17 mouse cellular contexts compared by ENCODE assay signal in genomic region chr12:86690700-86691485, GRCm38 (mm10). TPM values are rescaled to one million over a fixed set of nuclear protein-coding genes. Genes with fewer than 3 reads are reported as not detected.
DNase-seq lines count a peak whose midpoint lies in the region; ATAC-seq lines count a peak whose summit lies in the region.
"Had no signal": no experiment of that assay in that cellular context is flagged by ENCODE, and none has a peak within 500 bp of the region (broad histone marks: within the 10 kb centered on the region; RNA-seq: fewer than 3 reads in every experiment).

No protein-coding gene starts in this region.

- no peaks in the 10 kb centered on the region for H3K9me3 ChIP-seq in hindbrain, embryonic 10.5 days
- no peaks in the 10 kb centered on the region for H3K9me3 ChIP-seq in hindbrain, embryonic 14.5 days (ENCODE audit: control insufficient read depth, low read length)
- H3K9me3 ChIP-seq in lung, embryonic 16.5 days (ENCODE audit: control insufficient read depth, low read length) = no peaks in the 10 kb centered on the region
- H3K9me3 ChIP-seq in heart, embryonic 13.5 days = no peaks in the 10 kb centered on the region
- H3K9me3 ChIP-seq in liver, embryonic 13.5 days (replicated peaks) = no peaks in the 10 kb centered on the region
- H3K9me3 ChIP-seq: embryonic facial prominence, embryonic 15.5 days; intestine, embryonic 15.5 days; liver, embryonic 15.5 days; neural tube, embryonic 12.5 days had no signal

- peaks cover 34% of the 10 kb centered on the region for H3K4me1 ChIP-seq in hindbrain, embryonic 10.5 days (replicated peaks)
- no peaks in the 10 kb centered on the region for H3K4me1 ChIP-seq in hindbrain, embryonic 14.5 days (replicated peaks; ENCODE audit: control insufficient read depth, insufficient read depth, low read length)
- H3K4me1 ChIP-seq in lung, embryonic 16.5 days (replicated peaks; ENCODE audit: control insufficient read depth, insufficient read depth, low read length) = peaks cover 7% of the 10 kb centered on the region; the same call in 1 of the 2 replicates
- peaks cover 70% of the 10 kb centered on the region for H3K4me1 ChIP-seq in heart, embryonic 13.5 days
- peaks cover 35% of the 10 kb centered on the region for H3K4me1 ChIP-seq in liver, embryonic 13.5 days (replicated peaks)
- H3K4me1 ChIP-seq: neural tube, embryonic 12.5 days had no signal

- 91% methylated on average over 12 of the region's 12 CpGs for WGBS in hindbrain, embryonic 10.5 days
- WGBS in hindbrain, embryonic 14.5 days = 82% methylated on average over 12 of the region's 12 CpGs
- 69% methylated on average over 12 of the region's 12 CpGs for WGBS in lung, embryonic 16.5 days
- WGBS in heart, embryonic 13.5 days = 68% methylated on average over 12 of the region's 12 CpGs
- 29% methylated on average over 12 of the region's 12 CpGs for WGBS in liver, embryonic 13.5 days (ENCODE audit: insufficient replicate concordance)

- no peak overlapping the region for H3K4me2 ChIP-seq in hindbrain, embryonic 14.5 days (replicated peaks)
- no peak overlapping the region for H3K4me2 ChIP-seq in lung, embryonic 16.5 days (ENCODE audit: low read depth, low read length)
- H3K4me2 ChIP-seq in heart, embryonic 13.5 days = no peak overlapping the region
- H3K4me2 ChIP-seq in liver, embryonic 13.5 days = no peak overlapping the region
- H3K4me2 ChIP-seq: embryonic facial prominence, embryonic 15.5 days; intestine, embryonic 15.5 days; liver, embryonic 15.5 days; neural tube, embryonic 12.5 days had no signal

- ATAC-seq in hindbrain, embryonic 14.5 days (ENCODE audit: low FRiP score) = no peak
- ATAC-seq in lung, embryonic 16.5 days (ENCODE audit: low read depth) = no peak
- no peak for ATAC-seq in heart, embryonic 13.5 days (ENCODE audit: extremely low read depth, insufficient number of reproducible peaks, low FRiP score, low TSS enrichment)
- ATAC-seq in liver, embryonic 13.5 days (ENCODE audit: low read depth) = no peak
- no peak for ATAC-seq in erythroid progenitor cell, adult 5-6 weeks (replicated peaks; ENCODE audit: low FRiP score, poor library complexity, severe bottlenecking)
- ATAC-seq: intestine, embryonic 15.5 days had no signal

- H3K9ac ChIP-seq in hindbrain, embryonic 14.5 days = no peak overlapping the region
- no peak overlapping the region for H3K9ac ChIP-seq in lung, embryonic 16.5 days (ENCODE audit: low read length)
- no peak overlapping the region for H3K9ac ChIP-seq in heart, embryonic 13.5 days
- H3K9ac ChIP-seq in liver, embryonic 13.5 days = no peak overlapping the region
- H3K9ac ChIP-seq: embryonic facial prominence, embryonic 15.5 days; intestine, embryonic 15.5 days; liver, embryonic 15.5 days; neural tube, embryonic 12.5 days had no signal

- no peak for DNase-seq in hindbrain, embryonic 10.5 days (ENCODE audit: low spot score)
- no peak for DNase-seq in hindbrain, embryonic 14.5 days (ENCODE audit: low spot score)
- DNase-seq in lung, postnatal 36 days = no peak
- DNase-seq in liver, embryonic 13.5 days = no peak
- DNase-seq: adrenal gland, postnatal 25 days; cerebellum, adult 8-10 months; right cerebral cortex, postnatal 4 days had no signal

- no peak overlapping the region for H3K4me3 ChIP-seq in hindbrain, embryonic 10.5 days
- no peak overlapping the region for H3K4me3 ChIP-seq in hindbrain, embryonic 14.5 days (replicated peaks; ENCODE audit: low read length)
- no peak overlapping the region for H3K4me3 ChIP-seq in lung, embryonic 16.5 days (ENCODE audit: low read length)
- H3K4me3 ChIP-seq in heart, embryonic 13.5 days = no peak overlapping the region
- no peak overlapping the region for H3K4me3 ChIP-seq in liver, embryonic 13.5 days (replicated peaks)
- H3K4me3 ChIP-seq: embryonic facial prominence, embryonic 15.5 days; intestine, embryonic 15.5 days; liver, embryonic 15.5 days; neural tube, embryonic 12.5 days had no signal

- H3K36me3 ChIP-seq in hindbrain, embryonic 10.5 days = peaks cover 95% of the 10 kb centered on the region
- peaks cover 88% of the 10 kb centered on the region for H3K36me3 ChIP-seq in hindbrain, embryonic 14.5 days (replicated peaks; ENCODE audit: control insufficient read depth, insufficient read depth)
- no peaks in the 10 kb centered on the region for H3K36me3 ChIP-seq in lung, embryonic 16.5 days (ENCODE audit: control insufficient read depth, insufficient read depth, low read length)
- peaks cover 45% of the 10 kb centered on the region for H3K36me3 ChIP-seq in heart, embryonic 13.5 days
- H3K36me3 ChIP-seq in liver, embryonic 13.5 days = no peaks in the 10 kb centered on the region
- H3K36me3 ChIP-seq: intestine, embryonic 15.5 days; liver, embryonic 15.5 days had no signal

- H3K27ac ChIP-seq in hindbrain, embryonic 10.5 days = peak overlapping the region; percentile 41; the same call in 1 of the 2 replicates
- H3K27ac ChIP-seq in hindbrain, embryonic 14.5 days = no peak overlapping the region
- peak overlapping the region; percentile 28; the same call in 1 of the 2 replicates for H3K27ac ChIP-seq in lung, embryonic 16.5 days (ENCODE audit: low read length)
- peak overlapping the region; percentile 65 for H3K27ac ChIP-seq in heart, embryonic 13.5 days (replicated peaks)
- H3K27ac ChIP-seq in liver, embryonic 13.5 days = peak overlapping the region; percentile 39
- H3K27ac ChIP-seq: intestine, embryonic 15.5 days; liver, embryonic 15.5 days; neural tube, embryonic 12.5 days had no signal

- H3K27me3 ChIP-seq in hindbrain, embryonic 10.5 days (ENCODE audit: insufficient read depth, poor library complexity, severe bottlenecking) = no peaks in the 10 kb centered on the region
- no peaks in the 10 kb centered on the region for H3K27me3 ChIP-seq in hindbrain, embryonic 14.5 days (ENCODE audit: control insufficient read depth, insufficient read depth, low read length)
- H3K27me3 ChIP-seq in lung, embryonic 16.5 days (ENCODE audit: control insufficient read depth, insufficient read depth, low read depth, low read length) = no peaks in the 10 kb centered on the region
- H3K27me3 ChIP-seq in heart, embryonic 13.5 days (replicated peaks) = no peaks in the 10 kb centered on the region
- H3K27me3 ChIP-seq in liver, embryonic 13.5 days = no peaks in the 10 kb centered on the region
- H3K27me3 ChIP-seq: embryonic facial prominence, embryonic 15.5 days; intestine, embryonic 15.5 days; liver, embryonic 15.5 days; neural tube, embryonic 12.5 days had no signal

RNA-seq across cellular contexts. Expression of gene Vash1, which starts 12.4 kb away (rescaled TPM):
- polyA plus RNA-seq in hindbrain, embryonic 10.5 days (2016; fragmentation: Nextera tagmentation; extraction: Ambion mirVana) = 21.1 and 27.4 TPM in 2 replicates
- 27.5 and 31.2 TPM in 2 replicates for polyA plus RNA-seq in hindbrain, embryonic 14.5 days (2014; fragmentation: Nextera tagmentation; extraction: Ambion mirVana)
- polyA plus RNA-seq in lung, embryonic 16.5 days (2015; fragmentation: Nextera tagmentation; extraction: Ambion mirVana) = 9.7 and 10.0 TPM in 2 replicates
- polyA plus RNA-seq in heart, embryonic 13.5 days (2015; fragmentation: Nextera tagmentation; extraction: Ambion mirVana) = 9.3 and 9.8 TPM in 2 replicates
- 1.0 and 1.4 TPM in 2 replicates for polyA plus RNA-seq in liver, embryonic 13.5 days (2015; fragmentation: Nextera tagmentation; extraction: Ambion mirVana)
- total RNA-seq in erythroid progenitor cell, adult 5-6 weeks (2015; ENCODE audit: low replicate concordance) = not detected in 2 replicates
- total RNA-seq in erythroid progenitor cell, adult 5-6 weeks (2017; ENCODE audit: low replicate concordance) = not detected in 2 replicates

RNA-seq across cellular contexts. Expression of gene Angel1, which starts 35.4 kb away (rescaled TPM):
- 14.7 and 14.8 TPM in 2 replicates for polyA plus RNA-seq in hindbrain, embryonic 10.5 days (2016; fragmentation: Nextera tagmentation; extraction: Ambion mirVana)
- polyA plus RNA-seq in hindbrain, embryonic 14.5 days (2014; fragmentation: Nextera tagmentation; extraction: Ambion mirVana) = 12.3 and 13.1 TPM in 2 replicates
- 11.9 and 12.4 TPM in 2 replicates for polyA plus RNA-seq in lung, embryonic 16.5 days (2015; fragmentation: Nextera tagmentation; extraction: Ambion mirVana)
- polyA plus RNA-seq in heart, embryonic 13.5 days (2015; fragmentation: Nextera tagmentation; extraction: Ambion mirVana) = 9.6 TPM in 2 replicates
- polyA plus RNA-seq in liver, embryonic 13.5 days (2015; fragmentation: Nextera tagmentation; extraction: Ambion mirVana) = 1.1 and 1.6 TPM in 2 replicates
- total RNA-seq in erythroid progenitor cell, adult 5-6 weeks (2015; ENCODE audit: low replicate concordance) = not detected in 2 replicates
- not detected in 2 replicates for total RNA-seq in erythroid progenitor cell, adult 5-6 weeks (2017; ENCODE audit: low replicate concordance)

RNA-seq across cellular contexts. Expression of gene Lrrc74a, which starts 43.3 kb away (rescaled TPM):
- not detected in 2 replicates for polyA plus RNA-seq in hindbrain, embryonic 10.5 days (2016; fragmentation: Nextera tagmentation; extraction: Ambion mirVana)
- polyA plus RNA-seq in hindbrain, embryonic 14.5 days (2014; fragmentation: Nextera tagmentation; extraction: Ambion mirVana) = not detected in 2 replicates
- not detected in 2 replicates for polyA plus RNA-seq in lung, embryonic 16.5 days (2015; fragmentation: Nextera tagmentation; extraction: Ambion mirVana)
- polyA plus RNA-seq in heart, embryonic 13.5 days (2015; fragmentation: Nextera tagmentation; extraction: Ambion mirVana) = not detected in 2 replicates
- polyA plus RNA-seq in liver, embryonic 13.5 days (2015; fragmentation: Nextera tagmentation; extraction: Ambion mirVana) = not detected in 2 replicates
- total RNA-seq in erythroid progenitor cell, adult 5-6 weeks (2015; ENCODE audit: low replicate concordance) = not detected in 2 replicates
- total RNA-seq in erythroid progenitor cell, adult 5-6 weeks (2017; ENCODE audit: low replicate concordance) = not detected in 2 replicates
- total RNA-seq: adrenal gland, postnatal 25 days; layer of hippocampus, postnatal 14 days had no signal
- polyA plus RNA-seq: embryonic facial prominence, embryonic 15.5 days; frontal cortex, adult 2 months; intestine, embryonic 15.5 days; liver, embryonic 15.5 days; neural tube, embryonic 12.5 days; stomach, embryonic 16.5 days had no signal
